Mouse (Mus musculus): ENCODE measurements around the gene Spcs2.

GRCm38 (mm10) chr7:99904421-99905005 lies 41.3 kb upstream of the Spcs2 start:
- TF ChIP-seq CTCF (IDR thresholded peaks at IDR 0.05; ENCODE audit: low read depth, low read length) (no peak), POLR2A (IDR thresholded peaks at IDR 0.05; ENCODE audit: borderline replicate concordance, low read depth, low read length) (no peak)

Measured in bone marrow macrophage, adult 2 months (primary cell).